Mouse (Mus musculus): ENCODE measurements around the gene Fam76a.

DNA sequence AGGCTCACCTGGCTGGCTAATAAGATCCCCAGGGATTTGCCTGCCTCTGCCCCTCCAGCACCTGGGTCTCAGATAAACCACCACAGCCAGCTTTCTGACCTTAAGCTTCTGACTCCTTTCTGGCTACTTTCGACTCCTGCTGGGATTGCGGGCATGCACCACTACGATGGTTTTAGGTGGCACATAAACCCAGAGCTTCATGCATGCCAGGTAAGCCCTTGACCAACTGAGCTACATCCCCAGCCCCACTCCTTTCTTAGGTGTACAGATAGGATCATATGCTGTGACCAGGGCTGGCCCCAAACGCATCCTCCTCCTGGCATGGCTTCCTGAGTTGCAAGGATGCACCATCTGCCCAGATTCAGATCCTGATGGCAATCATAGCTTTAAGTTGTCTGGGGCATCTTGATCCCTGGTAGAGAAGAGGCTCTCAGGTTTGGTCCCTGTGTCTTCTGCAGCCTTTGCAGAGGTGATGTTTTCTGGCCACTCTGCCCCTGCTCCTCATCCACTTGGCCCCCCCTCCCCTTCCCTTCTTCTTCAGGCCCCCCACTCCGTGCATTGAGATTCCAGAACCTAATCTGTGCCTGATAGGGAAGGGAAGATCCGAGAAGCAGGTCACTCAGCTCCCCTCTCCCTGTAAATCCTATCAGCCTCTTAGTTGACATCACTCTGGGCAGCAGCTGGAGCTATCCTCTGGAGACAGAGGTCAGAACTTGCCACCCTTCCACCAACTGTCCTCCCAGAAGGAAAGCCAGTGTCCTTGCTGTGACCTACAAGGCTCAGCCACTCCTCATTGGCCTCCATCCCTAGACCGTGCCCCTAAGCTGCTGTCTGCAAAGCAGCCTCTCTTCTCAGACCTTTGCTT lies 32.4 kb upstream of the Fam76a start:
- TF ChIP-seq CTCF (IDR thresholded peaks at IDR 0.05; ENCODE audit: low read depth, low read length) (no peak), EP300 (IDR thresholded peaks at IDR 0.05; ENCODE audit: insufficient read depth, low read depth, low read length) (no peak), POLR2A (IDR thresholded peaks at IDR 0.05; ENCODE audit: insufficient read depth, low read length) (no peak)

Data from ES-Bruce4 (cell line).